Mouse (Mus musculus) thymus, adult 18-20 months (tissue): ENCODE data around the gene Dhx36.

Experiments
- DNase-seq, 2 experiments: peaks; one replicate each; pipeline ENCODE4 v3.0.0; 2022; ENCODE audit warnings: mixed read lengths in 2 of 2

Dhx36 gene

DNA sequence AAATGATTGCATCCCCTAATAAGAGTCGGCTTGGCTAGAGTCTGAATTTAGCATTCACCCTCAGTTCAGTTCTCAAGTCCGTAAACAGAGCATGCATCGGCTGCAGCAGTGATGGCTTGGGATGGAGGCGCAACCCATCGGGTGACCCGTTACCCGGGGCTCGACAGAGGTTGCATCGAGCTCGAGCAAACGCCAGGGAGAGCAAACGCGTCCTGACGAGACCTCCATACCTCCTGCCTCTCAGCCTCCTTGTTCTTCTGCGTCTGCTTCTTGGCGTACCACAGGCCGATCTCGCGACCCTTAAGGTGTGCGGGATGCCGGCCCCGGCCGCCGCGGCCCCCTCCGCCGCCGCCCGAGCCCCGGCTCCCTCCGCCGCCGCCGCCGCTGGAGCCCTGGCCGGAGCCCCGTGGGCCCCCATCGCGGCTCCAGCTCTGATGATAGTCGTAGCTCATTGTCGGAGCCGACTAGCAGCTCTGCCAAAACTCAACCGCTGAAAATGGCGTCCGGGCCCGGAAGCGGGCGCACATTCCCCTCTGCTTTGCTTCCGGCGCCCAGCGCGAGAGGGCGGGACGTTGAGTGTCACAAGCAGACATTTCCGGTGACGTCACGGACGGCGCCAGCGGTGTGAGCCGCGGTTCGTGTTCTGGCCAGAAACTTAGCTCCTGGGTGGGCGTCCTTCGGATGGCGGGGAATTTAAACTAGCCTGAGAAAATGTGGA, at the start of gene Dhx36:
Gene Dhx36, minus strand, starts transcription at position 517 of the 718 bp plus-strand sequence.
- peak; percentile 91 to 92 for DNase-seq

DNA sequence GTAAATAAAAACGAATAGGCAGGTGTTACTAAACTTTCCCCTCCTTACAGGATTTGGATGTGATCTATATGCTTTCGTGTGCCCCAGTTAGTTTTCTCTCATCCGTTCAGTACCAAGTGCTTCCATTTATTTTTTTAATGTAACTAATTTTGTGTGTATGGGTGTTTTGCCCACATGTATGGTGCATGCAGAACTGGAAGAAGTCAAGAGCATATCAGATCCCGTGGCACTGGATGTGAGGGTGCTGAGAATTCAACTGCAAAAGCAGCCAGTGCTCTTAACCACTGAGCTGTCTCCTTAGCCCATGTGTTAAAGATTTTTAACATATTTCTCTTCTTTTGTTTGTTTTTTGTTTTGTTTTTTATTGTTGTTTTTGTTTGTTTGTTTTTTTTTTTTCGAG, 20.8 kb upstream of the Dhx36 start:
- DNase-seq = no peak

DNA sequence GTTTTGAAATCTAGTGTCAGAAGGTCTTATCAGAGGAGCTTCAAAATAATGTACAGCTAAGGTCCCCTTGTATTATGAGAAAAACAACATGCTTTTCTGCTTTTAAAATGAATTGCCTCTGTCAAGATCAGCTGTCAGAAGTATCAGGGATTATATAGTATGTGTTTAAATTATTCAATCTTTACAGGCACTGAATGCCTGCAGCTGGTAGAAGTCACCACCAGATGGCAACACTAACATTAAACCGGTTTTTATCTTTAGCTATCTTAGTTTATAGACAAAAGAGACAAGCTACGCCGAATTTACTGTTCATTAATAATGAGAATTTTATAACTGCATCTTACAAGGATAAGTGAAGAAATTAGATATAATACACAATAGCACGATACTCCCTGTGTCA, 20.4 kb upstream of the Dhx36 start:
- no peak for DNase-seq

- no peak for DNase-seq
Measured at GRCm38 (mm10) chr3:62507206-62507647, 423 bp upstream of the Dhx36 start.

DNA sequence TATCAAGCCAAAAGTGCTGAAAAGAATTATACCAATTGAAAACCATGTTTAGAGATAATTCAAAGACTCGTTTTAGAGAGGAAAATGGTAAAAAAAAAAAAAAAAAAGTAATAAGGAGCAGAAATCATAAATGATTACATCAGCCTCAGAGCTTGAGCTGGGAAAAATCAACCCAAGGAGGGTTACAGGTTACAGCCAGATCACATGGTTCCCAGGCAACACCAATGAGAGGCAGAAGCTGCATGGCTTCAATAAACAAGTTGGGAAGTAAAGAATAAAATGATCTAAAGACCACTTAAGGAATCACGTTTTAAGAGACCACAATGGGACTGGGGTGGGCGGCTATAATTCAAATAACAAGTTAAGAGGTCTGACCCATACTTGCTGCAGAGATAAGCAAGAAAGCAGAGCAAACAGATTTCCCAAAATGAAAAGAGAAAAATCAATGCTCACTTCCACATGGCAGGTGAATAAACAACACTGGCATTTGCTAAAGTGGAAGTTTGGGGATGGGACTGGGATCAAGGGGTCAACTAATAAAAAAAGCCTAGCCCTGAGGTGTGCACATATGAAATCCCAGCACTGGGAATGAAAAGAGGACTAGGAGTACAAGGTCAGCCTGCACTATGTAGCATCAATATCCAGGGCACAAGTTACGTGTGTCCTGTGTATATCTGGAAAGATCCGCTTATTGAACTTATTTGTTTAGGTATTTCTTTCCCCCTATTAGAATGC, 1.5 kb downstream of the Dhx36 start:
- no peak for DNase-seq

GRCm38 (mm10) chr3:62499327-62499726, 7.5 kb downstream of the Dhx36 start:
- no peak for DNase-seq

DNA sequence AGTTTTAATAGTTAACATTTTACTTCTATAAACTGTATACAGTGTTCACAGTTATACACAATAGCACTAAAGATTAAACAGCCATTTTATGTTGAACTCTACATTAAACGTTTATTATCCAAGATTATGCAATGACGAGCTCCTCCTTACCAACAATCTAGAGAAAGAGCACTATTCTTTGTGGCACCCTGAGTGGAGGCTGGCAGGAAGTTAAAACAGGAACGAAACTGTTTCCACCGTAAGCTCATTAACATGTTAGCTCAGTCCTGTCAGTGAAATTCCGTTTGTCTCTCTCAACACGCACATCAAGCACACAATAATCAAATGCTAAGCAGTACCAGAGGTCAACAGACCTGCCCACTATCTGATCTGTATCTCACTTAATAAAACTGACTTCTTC, 14.2 kb downstream of the Dhx36 start:
- no peak for DNase-seq

DNA sequence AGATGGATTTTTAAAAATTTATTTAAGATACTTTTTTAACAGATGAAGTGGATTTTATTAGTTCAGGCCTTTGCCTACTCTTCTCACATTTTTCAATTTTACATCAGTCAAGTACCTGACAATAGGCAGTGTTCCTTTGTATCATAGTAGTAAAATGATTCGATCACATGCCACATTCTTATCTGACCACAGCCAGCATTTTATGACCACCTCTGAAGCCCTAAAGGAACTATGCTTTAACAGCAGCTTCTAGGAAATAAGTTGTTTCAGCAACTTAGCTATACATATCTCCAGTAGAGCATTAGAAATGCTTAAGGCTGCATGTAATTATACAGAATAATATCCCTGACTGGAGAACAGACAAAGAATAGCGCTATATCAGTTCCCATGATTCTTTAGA, 22.5 kb downstream of the Dhx36 start:
- no peak for DNase-seq

DNA sequence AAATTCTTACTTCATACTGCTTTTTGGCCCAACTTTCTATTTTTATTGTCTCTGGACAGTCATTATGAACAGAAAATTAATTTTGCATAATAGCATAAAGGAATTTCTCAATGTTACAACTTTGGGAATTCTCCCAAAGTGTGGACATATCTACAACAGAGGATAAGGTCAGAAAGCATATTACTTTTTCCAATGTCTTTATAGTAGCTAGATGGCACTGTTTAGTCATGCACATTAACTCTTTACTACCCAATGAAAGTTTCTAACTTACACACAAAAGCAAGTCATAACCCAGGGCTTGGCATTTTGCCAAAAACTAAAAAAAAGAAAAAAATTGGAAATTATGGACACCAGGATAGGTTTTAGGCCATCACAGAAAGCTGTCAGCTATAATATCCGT, 36.6 kb downstream of the Dhx36 start:
- DNase-seq = no peak

DNA sequence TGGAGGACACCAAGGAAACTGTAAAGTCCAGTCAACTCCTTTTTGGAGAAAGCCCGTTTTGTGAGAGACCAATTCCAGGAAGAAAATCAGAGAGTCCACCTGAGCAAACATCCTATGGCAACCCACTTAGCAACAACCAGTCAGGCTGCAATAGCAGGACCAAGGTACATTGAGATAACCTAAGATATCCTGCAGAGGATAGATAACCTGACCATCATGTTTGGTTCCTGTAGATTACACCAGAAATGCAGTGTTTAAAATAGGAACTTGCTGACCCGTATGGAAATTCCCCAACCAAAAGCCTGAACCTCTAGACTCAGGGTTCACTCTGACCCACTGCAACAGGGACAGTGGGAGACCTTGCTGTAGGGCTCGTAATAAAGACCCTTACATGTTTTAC, 42.5 kb downstream of the Dhx36 start:
- DNase-seq = no peak

DNA sequence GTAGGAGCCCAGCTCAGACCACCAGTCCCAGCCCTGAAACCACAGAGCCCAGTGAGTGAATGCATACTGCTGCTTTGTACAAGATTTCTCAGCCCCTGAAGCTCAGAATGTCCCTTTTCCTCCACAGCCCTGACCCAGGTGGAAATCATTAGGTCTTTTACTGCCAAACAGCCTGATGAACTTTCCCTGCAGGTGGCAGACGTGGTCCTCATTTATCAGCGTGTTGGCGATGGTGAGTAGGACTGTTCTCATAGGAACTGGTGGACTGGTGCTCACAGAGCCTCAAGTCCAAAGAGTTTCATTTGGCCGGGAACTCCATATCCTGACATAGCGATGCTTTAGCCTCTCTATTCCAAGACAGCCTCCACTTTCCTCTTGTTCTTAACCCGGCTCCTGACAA, 47.3 kb downstream of the Dhx36 start:
- no peak for DNase-seq

GRCm38 (mm10) chr3:62458284-62459013, 48.4 kb downstream of the Dhx36 start:
- no peak for DNase-seq

DNA sequence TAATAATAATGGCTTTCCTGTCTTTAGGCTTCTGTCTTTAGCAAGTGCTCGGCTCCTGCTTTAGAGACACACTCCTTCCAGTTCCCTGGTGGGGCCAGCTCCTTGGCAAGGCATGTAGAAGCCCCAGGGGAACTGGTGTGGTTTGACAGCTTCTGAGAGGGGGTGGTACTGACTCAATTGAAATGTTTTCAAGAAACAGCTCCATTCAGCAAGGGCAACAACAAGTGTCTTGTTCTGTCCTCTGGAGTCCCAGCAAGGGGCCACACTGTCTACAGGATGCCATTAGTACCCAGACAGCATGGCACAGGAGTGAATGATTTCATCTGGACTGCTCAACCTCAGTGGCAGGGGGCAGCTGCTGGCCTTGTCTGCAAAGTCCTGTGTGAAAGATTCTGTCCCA, 51.0 kb downstream of the Dhx36 start:
- DNase-seq = no peak

DNA sequence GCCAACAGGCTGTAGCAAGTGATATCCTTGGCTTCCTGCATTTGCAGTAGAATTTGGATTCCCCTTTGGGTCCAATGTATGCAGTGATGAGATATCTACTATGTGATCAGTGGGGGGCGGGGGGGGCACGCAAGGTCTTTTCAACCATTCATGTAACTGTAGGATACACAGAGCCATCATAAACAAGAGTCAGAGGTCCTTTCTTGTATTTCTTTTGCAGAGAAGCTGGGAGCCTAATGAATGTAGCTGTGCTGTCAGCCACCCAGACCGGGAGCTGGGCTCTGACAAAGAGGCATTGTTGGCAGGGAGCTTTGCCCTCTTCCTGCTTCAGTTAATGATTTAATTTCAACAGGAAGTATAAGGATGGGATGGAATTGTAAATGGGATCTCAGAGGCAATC, 52.7 kb downstream of the Dhx36 start:
- no peak for DNase-seq

DNA sequence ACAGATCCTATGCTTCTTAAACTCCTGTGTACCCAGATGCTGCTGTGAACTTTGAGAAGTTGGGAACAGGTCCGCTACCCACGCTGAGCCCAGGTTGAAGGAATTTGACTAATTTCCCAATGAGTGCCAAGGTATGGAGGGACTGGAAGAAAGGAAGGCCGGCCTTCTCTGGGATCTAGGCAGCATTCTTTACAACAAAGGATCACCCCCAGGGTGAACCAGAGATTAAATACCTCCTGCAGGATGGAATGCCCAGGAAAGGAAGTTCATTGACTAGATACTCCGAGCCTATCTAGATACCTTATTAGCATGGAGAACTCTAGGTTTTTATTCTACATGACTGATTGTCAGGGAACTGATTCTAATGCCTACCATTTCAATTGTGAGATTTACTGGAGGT, 53.8 kb downstream of the Dhx36 start:
- DNase-seq = no peak

- DNase-seq = no peak
Measured at GRCm38 (mm10) chr3:62449871-62450496, 56.8 kb downstream of the Dhx36 start.

DNA sequence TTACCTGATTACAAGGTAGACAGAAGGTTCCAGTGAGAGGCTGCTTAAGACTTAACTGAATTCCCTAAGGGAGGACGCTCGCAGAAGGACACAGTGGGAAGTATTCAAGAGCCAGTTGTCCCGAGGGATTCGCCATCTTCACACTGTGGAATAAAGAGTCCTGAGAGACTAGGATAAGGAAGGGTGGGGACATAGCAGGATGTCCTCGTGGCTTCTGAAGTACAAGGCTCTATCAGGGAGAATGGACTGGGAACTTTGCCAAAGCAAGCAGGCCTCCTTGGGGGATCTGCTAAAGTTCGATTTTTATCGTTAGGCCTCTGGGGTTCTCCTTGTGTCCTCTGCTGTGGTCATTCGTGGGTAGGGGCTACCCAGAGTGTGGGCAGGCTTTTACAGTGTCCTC, 59.7 kb downstream of the Dhx36 start:
- DNase-seq = no peak

DNA sequence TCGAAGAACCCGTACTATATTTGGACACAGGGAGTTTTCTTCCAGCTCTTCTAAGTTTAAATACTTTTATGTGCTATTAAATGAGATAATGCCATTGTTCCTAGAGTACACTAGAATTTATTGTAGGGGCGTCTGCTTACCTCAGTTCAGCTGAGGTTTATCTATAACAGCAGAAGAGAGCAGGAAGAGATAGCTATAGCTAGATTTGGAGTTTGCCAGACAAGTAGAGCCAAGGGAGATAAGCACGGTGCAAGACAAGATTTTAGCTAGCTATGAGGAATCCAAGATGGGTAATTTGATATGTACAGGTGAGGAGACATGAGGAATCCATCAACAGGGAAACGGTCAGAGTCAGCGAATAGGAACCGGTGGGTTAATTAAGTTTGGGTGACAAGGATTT, 60.5 kb downstream of the Dhx36 start:
- no peak for DNase-seq

- no peak for DNase-seq
Measured at GRCm38 (mm10) chr3:62443582-62444194, 63.1 kb downstream of the Dhx36 start.

- no peak for DNase-seq
Measured at GRCm38 (mm10) chr3:62440431-62440969, 66.3 kb downstream of the Dhx36 start.

DNA sequence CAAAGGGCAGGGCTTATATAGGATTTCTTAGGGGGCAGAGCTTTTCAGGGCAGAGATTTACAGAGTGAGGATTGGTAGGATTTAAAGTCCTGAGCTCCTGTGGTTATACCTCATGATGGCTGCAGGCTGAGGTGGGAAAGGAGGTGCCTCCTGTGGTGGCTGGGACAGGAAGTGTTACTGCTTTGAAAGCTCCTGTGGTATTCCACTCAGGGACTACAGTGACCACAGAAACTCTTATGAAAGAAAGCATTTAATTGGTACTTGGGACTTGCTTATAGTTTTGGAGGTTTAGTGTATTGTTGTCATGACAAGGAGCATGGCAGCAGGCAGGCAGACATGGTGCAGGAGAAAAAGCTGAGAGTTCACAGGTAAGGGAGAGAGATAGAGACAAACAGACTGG, 70.9 kb downstream of the Dhx36 start:
- DNase-seq = no peak

GRCm38 (mm10) chr3:62433675-62434074, 73.1 kb downstream of the Dhx36 start:
- no peak for DNase-seq
